In genomic region chr2:180726658-180727442, GRCm38 (mm10) we compare ENCODE assay signal across 10 mouse cellular contexts. TPM values are rescaled to one million over a fixed set of nuclear protein-coding genes. Genes with fewer than 3 reads are reported as not detected.
DNase-seq lines count a peak whose midpoint lies in the region; ATAC-seq and TF ChIP-seq lines count a peak whose summit lies in the region.
"Had no signal": no experiment of that assay in that cellular context is flagged by ENCODE, and none has a peak within 500 bp of the region (broad histone marks: within the 10 kb centered on the region; RNA-seq: fewer than 3 reads in every experiment).

No protein-coding gene starts in this region.

- H3K9ac ChIP-seq in ES-Bruce4 (ENCODE audit: low read depth, poor library complexity, severe bottlenecking), result peak overlapping the region; percentile 48; the same call in 1 of the 2 replicates
- H3K9ac ChIP-seq in liver, embryonic 14.5 days (replicated peaks), result no peak overlapping the region

- H3K9me3 ChIP-seq in ES-Bruce4 (replicated peaks; ENCODE audit: control insufficient read depth, insufficient read depth, low read length, poor library complexity, severe bottlenecking), result peaks cover 16% of the 10 kb centered on the region
- H3K9me3 ChIP-seq in liver, embryonic 14.5 days (ENCODE audit: control insufficient read depth, low read length), result no peaks in the 10 kb centered on the region
- H3K9me3 ChIP-seq in limb, embryonic 10.5 days (replicated peaks), result no peaks in the 10 kb centered on the region
- no peaks in the 10 kb centered on the region for H3K9me3 ChIP-seq in hindbrain, embryonic 10.5 days

- H3K4me2 ChIP-seq in liver, embryonic 14.5 days (ENCODE audit: low read depth), result peak overlapping the region; percentile 57

- 0 out of 2 replicates have a peak, but pooled peaks have one; percentile 17 for ATAC-seq in liver, embryonic 14.5 days (ENCODE audit: insufficient read depth)

- no peak for TF ChIP-seq POLR2A in ES-Bruce4 (IDR thresholded peaks at IDR 0.05; ENCODE audit: insufficient read depth, low read length)
- no peak for TF ChIP-seq POLR2A in small intestine, adult 2 months (IDR thresholded peaks at IDR 0.05; ENCODE audit: low read depth, low read length)

- H3K4me1 ChIP-seq in ES-Bruce4 (ENCODE audit: control insufficient read depth, insufficient read depth, low read length), result peaks cover 15% of the 10 kb centered on the region
- peaks cover 7 to 40% of the 10 kb centered on the region in 2 experiments for H3K4me1 ChIP-seq in liver, embryonic 14.5 days (replicated peaks; ENCODE audit: control insufficient read depth in 2 of 2, insufficient read depth in 2 of 2, low read length in 1 of 2)
- H3K4me1 ChIP-seq in small intestine, adult 2 months (ENCODE audit: control insufficient read depth, insufficient read depth, insufficient read length, low read length), result peaks cover 17% of the 10 kb centered on the region
- peaks cover 21% of the 10 kb centered on the region for H3K4me1 ChIP-seq in limb, embryonic 10.5 days
- H3K4me1 ChIP-seq in hindbrain, embryonic 10.5 days (replicated peaks), result peaks cover 26% of the 10 kb centered on the region

- H3K27me3 ChIP-seq in ES-Bruce4 (ENCODE audit: control insufficient read depth, insufficient read depth, low read length, poor library complexity, severe bottlenecking), result no peaks in the 10 kb centered on the region
- H3K27me3 ChIP-seq in liver, embryonic 14.5 days (ENCODE audit: control insufficient read depth, insufficient read depth, low read length), result no peaks in the 10 kb centered on the region
- no peaks in the 10 kb centered on the region for H3K27me3 ChIP-seq in small intestine, adult 2 months (ENCODE audit: control insufficient read depth, insufficient read depth, low read length)
- no peaks in the 10 kb centered on the region; the same call in 1 of the 2 replicates for H3K27me3 ChIP-seq in limb, embryonic 10.5 days (ENCODE audit: low read depth, poor library complexity, severe bottlenecking)
- 0 out of 2 replicates have a peak, but pooled peaks cover 4% of the 10 kb centered on the region for H3K27me3 ChIP-seq in hindbrain, embryonic 10.5 days (ENCODE audit: insufficient read depth, poor library complexity, severe bottlenecking)

- TF ChIP-seq EP300 in ES-Bruce4 (IDR thresholded peaks at IDR 0.05; ENCODE audit: insufficient read depth, low read depth, low read length), result peak; percentile 84
- no peak for TF ChIP-seq EP300 in liver, embryonic 14.5 days (IDR thresholded peaks at IDR 0.05; ENCODE audit: low read depth)

- peaks cover 15% of the 10 kb centered on the region for H3K36me3 ChIP-seq in ES-Bruce4 (ENCODE audit: control insufficient read depth, insufficient read depth, low read length, poor library complexity, severe bottlenecking)
- H3K36me3 ChIP-seq in liver, embryonic 14.5 days (replicated peaks; ENCODE audit: control insufficient read depth, insufficient read depth, low read depth), result peaks cover 22% of the 10 kb centered on the region
- H3K36me3 ChIP-seq in small intestine, adult 2 months (ENCODE audit: control insufficient read depth, insufficient read depth, low read length), result peaks cover 13% of the 10 kb centered on the region
- H3K36me3 ChIP-seq in limb, embryonic 10.5 days, result peaks cover 24% of the 10 kb centered on the region
- H3K36me3 ChIP-seq in hindbrain, embryonic 10.5 days, result peaks cover 24% of the 10 kb centered on the region

- peak overlapping the region; percentile 91 for H3K27ac ChIP-seq in ES-Bruce4 (ENCODE audit: insufficient read depth, low read length)
- no peak overlapping the region for H3K27ac ChIP-seq in liver, embryonic 14.5 days
- H3K27ac ChIP-seq in small intestine, adult 2 months (ENCODE audit: insufficient read depth, low read depth, low read length), result peak overlapping the region; percentile 39; the same call in 1 of the 2 replicates
- H3K27ac ChIP-seq in limb, embryonic 10.5 days, result no peak overlapping the region
- H3K27ac ChIP-seq in hindbrain, embryonic 10.5 days, result no peak overlapping the region; the same call in 1 of the 2 replicates

- WGBS in liver, embryonic 14.5 days (ENCODE audit: insufficient replicate concordance), result 19% methylated on average over 6 of the region's 6 CpGs
- 61% methylated on average over 6 of the region's 6 CpGs for WGBS in small intestine, adult 2 months
- 78% methylated on average over 6 of the region's 6 CpGs for WGBS in limb, embryonic 10.5 days
- 74% methylated on average over 6 of the region's 6 CpGs for WGBS in hindbrain, embryonic 10.5 days

- H3K4me3 ChIP-seq in ES-Bruce4 (ENCODE audit: low read depth, low read length), result peak overlapping the region; percentile 18; the same call in 1 of the 2 replicates
- H3K4me3 ChIP-seq in liver, embryonic 14.5 days (ENCODE audit: insufficient read depth in 1 of 2, low read depth in 2 of 2, low read length in 2 of 2), result no peak overlapping the region
- peak overlapping the region; percentile 18; the same call in 1 of the 2 replicates for H3K4me3 ChIP-seq in small intestine, adult 2 months (ENCODE audit: low read depth, low read length)
- H3K4me3 ChIP-seq in limb, embryonic 10.5 days, result no peak overlapping the region
- H3K4me3 ChIP-seq in hindbrain, embryonic 10.5 days, result no peak overlapping the region

- peak; percentile 79 for DNase-seq in CD4-positive helper T cell, adult 2 months (ENCODE audit: low read depth, low spot score)
- no peak for DNase-seq in liver, embryonic 14.5 days (ENCODE audit: low read depth in 3 of 3, low spot score in 3 of 3)
- DNase-seq in urinary bladder, postnatal 4 days (ENCODE audit: low spot score in 2 of 2), result no peak
- DNase-seq in limb, embryonic 10.5 days (ENCODE audit: low spot score), result no peak
- no peak for DNase-seq in hindbrain, embryonic 10.5 days (ENCODE audit: low spot score)
- DNase-seq: adrenal gland, adult 2 months had no signal

- no peak for TF ChIP-seq CTCF in ES-Bruce4 (IDR thresholded peaks at IDR 0.05; ENCODE audit: low read depth, low read length)
- no peak for TF ChIP-seq CTCF in liver, embryonic 14.5 days (IDR thresholded peaks at IDR 0.05; ENCODE audit: low read depth)
- no peak for TF ChIP-seq CTCF in small intestine, adult 2 months (IDR thresholded peaks at IDR 0.05; ENCODE audit: extremely low read depth, insufficient read length, insufficient replicate concordance, low read depth, low read length)

RNA-seq across cellular contexts. Expression of gene Slc17a9, which starts 1.8 kb away (rescaled TPM):
- polyA plus RNA-seq in ES-Bruce4 (2011; ENCODE audit: insufficient read depth, insufficient read length, low read depth, missing spikeins), result 20.2 and 22.6 TPM in 2 replicates
- polyA plus RNA-seq in liver, embryonic 14.5 days (2012; rRNA removed), result 7.7 and 10.5 TPM in 2 replicates
- 5.6 and 6.8 TPM in 2 replicates for polyA plus RNA-seq in liver, embryonic 14.5 days (2014; fragmentation: Nextera tagmentation; extraction: Ambion mirVana)
- 13.4 and 15.8 TPM in 2 replicates for polyA plus RNA-seq in small intestine, adult 2 months (2012; rRNA removed)
- polyA plus RNA-seq in limb, embryonic 10.5 days (2016; fragmentation: Nextera tagmentation; extraction: Ambion mirVana), result 0.38 and 0.73 TPM in 2 replicates
- polyA plus RNA-seq in hindbrain, embryonic 10.5 days (2016; fragmentation: Nextera tagmentation; extraction: Ambion mirVana), result 0.25 and 0.54 TPM in 2 replicates

RNA-seq across cellular contexts. Expression of gene Gid8, which starts 16.9 kb away (rescaled TPM):
- 78.5 and 81.4 TPM in 2 replicates for polyA plus RNA-seq in ES-Bruce4 (2011; ENCODE audit: insufficient read depth, insufficient read length, low read depth, missing spikeins)
- polyA plus RNA-seq in liver, embryonic 14.5 days (2012; rRNA removed), result 62.6 and 87.4 TPM in 2 replicates
- polyA plus RNA-seq in liver, embryonic 14.5 days (2014; fragmentation: Nextera tagmentation; extraction: Ambion mirVana), result 121 and 127 TPM in 2 replicates
- 9.2 and 20.3 TPM in 2 replicates for polyA plus RNA-seq in small intestine, adult 2 months (2012; rRNA removed)
- polyA plus RNA-seq in limb, embryonic 10.5 days (2016; fragmentation: Nextera tagmentation; extraction: Ambion mirVana), result 44.8 and 53.4 TPM in 2 replicates
- 50.0 and 50.8 TPM in 2 replicates for polyA plus RNA-seq in hindbrain, embryonic 10.5 days (2016; fragmentation: Nextera tagmentation; extraction: Ambion mirVana)

RNA-seq across cellular contexts. Expression of gene Dido1, which starts 17.1 kb away (rescaled TPM):
- 62.5 and 67.8 TPM in 2 replicates for polyA plus RNA-seq in ES-Bruce4 (2011; ENCODE audit: insufficient read depth, insufficient read length, low read depth, missing spikeins)
- 9.1 and 12.2 TPM in 2 replicates for polyA plus RNA-seq in liver, embryonic 14.5 days (2012; rRNA removed)
- 10.4 and 12.2 TPM in 2 replicates for polyA plus RNA-seq in liver, embryonic 14.5 days (2014; fragmentation: Nextera tagmentation; extraction: Ambion mirVana)
- 4.5 and 7.3 TPM in 2 replicates for polyA plus RNA-seq in small intestine, adult 2 months (2012; rRNA removed)
- polyA plus RNA-seq in limb, embryonic 10.5 days (2016; fragmentation: Nextera tagmentation; extraction: Ambion mirVana), result 33.7 and 40.0 TPM in 2 replicates
- polyA plus RNA-seq in hindbrain, embryonic 10.5 days (2016; fragmentation: Nextera tagmentation; extraction: Ambion mirVana), result 31.9 and 33.3 TPM in 2 replicates

RNA-seq across cellular contexts. Expression of gene Bhlhe23, which starts 49.9 kb away (rescaled TPM):
- not detected in 2 replicates for polyA plus RNA-seq in ES-Bruce4 (2011; ENCODE audit: insufficient read depth, insufficient read length, low read depth, missing spikeins)
- not detected in 2 replicates for polyA plus RNA-seq in liver, embryonic 14.5 days (2012; rRNA removed)
- not detected in 2 replicates for polyA plus RNA-seq in liver, embryonic 14.5 days (2014; fragmentation: Nextera tagmentation; extraction: Ambion mirVana)
- polyA plus RNA-seq in small intestine, adult 2 months (2012; rRNA removed), result not detected in 2 replicates
- not detected in 2 replicates for polyA plus RNA-seq in limb, embryonic 10.5 days (2016; fragmentation: Nextera tagmentation; extraction: Ambion mirVana)
- 5.0 and 6.1 TPM in 2 replicates for polyA plus RNA-seq in hindbrain, embryonic 10.5 days (2016; fragmentation: Nextera tagmentation; extraction: Ambion mirVana)
- polyA plus RNA-seq: adrenal gland, adult 2 months; heart, postnatal 0 days; lung, embryonic 16.5 days had no signal

Comparison
In these comparisons a context has a peak if more than half of its experiments do, and no peak if none do; other contexts are left out.
1. H3K27ac ChIP-seq: peak in ES-Bruce4 (single experiment) and small intestine, adult 2 months (single experiment); none in liver, embryonic 14.5 days (single experiment), limb, embryonic 10.5 days (single experiment) and hindbrain, embryonic 10.5 days (single experiment).
2. H3K4me3 ChIP-seq: peak in ES-Bruce4 (single experiment) and small intestine, adult 2 months (single experiment); none in liver, embryonic 14.5 days (0 of 2), limb, embryonic 10.5 days (single experiment) and hindbrain, embryonic 10.5 days (single experiment).